Mouse (Mus musculus) kidney, adult 9 months (tissue): ENCODE results near the gene Slc45a3.

Experiments
- DNase-seq: peaks from one replicate; pipeline ENCODE4 v3.0.0; 2022

Gene Slc45a3

DNA sequence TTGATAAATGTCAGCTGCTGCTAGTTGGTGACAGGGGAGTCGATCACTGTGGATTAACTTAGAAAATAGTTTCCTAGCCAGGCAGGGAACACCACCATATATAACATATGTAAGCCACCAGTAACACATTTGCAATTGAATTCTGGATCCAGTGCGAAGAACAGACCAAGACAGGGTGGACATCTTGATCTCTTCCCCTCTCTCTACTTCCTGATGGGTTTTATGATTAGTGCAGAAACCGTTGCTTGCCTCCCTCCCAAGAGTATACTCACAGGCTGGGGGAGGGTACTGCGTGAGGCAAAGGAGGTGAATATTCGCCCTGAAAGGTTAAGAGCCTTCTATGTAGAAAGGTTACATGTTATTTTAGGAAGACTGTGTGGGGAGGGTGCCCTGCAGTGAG, 3.1 kb downstream of the Slc45a3 start:
- no peak for DNase-seq

DNA sequence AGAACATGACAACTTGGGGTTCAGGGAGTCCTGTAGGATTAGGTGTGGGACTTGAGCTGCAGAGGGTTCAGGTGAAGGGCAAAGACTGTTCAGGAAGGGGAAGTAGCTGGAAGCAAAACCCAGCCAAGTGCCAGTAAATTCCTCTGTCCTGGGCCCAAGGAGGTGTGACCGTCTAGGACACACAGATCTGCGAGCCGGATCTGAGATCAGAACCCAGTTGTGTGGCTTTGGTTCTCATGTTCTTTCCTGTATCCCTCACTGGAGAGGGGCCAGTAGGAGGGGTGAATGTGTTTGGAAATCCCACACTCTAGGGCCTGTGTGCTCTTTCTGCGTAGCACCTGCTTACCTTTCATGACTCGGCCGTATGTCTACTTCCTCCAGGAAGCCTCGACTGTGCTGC, 4.6 kb downstream of the Slc45a3 start:
- peak; percentile 73 for DNase-seq

DNA sequence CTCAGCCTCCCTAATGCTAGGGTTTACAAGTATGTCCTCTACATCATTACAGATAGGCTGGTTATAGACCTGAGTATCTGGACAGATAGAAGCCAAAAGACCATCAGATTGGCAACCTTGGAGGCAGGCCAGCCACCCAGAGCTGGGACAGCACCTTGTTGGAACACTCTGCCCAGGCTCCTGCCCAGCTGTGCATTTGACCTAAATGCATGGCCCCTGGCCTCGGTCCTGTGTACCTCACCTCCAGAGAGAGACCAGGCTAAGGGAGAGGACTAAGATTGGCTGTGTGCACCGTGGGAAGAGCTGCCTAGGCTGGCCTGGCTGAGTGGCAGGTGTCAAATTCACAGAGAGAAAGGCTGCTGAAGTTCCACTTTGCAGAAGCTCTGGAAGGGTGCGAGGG, 5.8 kb downstream of the Slc45a3 start:
- DNase-seq, result no peak

DNA sequence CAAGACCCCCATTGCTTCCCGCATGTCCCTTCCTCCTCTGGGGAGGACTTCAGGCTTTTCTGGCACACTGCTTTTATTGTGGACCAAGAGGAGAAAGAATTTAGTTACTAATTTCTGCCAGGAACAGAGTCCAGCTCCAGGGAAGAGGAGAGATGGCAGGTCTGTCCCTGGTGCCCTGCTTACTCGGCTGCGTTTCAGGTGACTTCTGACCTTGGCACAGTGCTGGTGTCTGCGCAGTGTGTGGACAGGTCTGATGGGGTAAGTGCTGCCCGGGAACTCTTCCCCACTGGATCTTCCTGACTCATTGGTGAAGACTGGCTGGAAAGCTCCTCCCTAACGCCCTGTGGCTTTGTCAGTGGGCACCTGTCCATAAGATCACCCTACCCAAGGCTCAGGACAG, 6.2 kb downstream of the Slc45a3 start:
- DNase-seq, result peak; percentile 95

DNA sequence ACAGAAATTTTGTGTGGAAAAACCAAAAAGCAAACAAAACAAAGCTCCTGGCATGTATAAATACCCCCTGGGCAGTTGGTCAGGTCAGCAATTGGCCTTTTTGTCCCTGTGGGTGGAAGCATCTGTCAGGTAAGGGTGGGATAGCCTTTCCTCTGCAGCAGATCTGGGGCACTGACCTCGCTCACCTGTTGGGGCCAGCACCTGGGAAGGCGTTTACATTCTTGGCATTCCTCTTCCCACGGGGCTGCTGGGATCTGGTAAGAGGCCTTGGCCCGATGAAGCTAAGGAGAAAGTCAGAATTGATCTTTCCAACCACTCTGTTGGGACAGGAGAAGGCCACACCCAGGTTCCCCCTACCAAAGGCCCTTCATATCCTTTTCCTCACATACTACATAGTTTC, 7.1 kb downstream of the Slc45a3 start:
- DNase-seq, result peak; percentile 41

DNA sequence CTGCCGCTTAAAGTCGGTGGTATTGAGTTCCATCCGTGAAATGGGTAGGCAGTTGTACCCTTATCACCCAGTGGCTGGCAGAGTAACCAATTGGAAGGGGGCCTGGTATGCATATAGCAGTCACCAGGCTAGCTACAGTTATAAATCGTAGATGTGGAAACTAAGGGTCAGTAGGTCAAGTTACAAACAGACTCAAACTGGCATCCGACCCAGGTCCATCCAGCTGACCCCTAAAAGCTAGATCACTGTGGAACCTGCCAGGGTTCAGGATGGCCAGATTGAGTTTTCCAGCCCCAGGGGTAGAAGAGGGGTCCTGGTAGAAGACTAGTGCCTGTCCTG, 7.5 kb downstream of the Slc45a3 start:
- peak; percentile 79 for DNase-seq

DNA sequence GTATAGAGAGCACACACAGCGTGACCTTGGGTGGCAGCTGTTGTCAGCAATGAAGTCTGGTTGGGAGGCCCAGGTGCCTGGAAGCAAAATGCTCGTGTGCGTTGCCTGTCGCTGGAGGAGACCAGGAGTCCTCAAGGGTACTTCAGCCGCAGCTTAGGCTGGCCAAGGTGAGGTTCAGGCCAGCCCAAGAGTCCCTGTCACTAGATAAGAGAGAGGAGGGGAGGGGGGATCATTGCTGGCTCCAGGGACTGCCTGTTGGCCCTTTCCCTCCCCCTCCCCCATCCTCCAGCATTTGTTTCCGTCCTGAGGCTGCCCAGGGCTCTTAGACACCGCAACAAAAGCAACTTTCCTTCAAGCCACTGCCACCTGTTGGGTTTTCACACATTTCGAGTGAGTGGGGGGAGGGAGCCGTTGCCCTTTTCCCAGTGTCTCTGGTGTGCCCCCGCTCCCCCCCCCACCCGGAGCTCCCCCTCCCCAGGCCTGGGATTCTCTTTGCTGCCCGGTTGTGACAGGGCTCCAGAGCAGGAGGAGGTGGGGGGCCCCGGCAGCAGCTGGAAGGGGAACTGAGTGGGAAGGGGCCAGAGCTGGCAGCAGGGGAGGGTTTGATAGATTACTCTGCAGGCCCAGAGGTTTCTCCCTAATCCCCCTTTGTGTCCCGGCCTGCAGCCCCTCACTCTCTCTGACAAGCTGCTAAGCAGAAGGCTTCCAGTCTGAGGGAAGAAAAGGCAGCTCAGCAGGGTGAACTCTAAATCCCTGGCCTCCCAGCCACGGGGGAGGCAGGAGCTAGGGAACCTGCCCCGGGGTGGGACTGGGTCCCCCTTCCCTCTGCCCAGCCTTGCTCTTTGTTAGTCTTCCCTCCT, 8.1 kb downstream of the Slc45a3 start:
- no peak for DNase-seq

DNA sequence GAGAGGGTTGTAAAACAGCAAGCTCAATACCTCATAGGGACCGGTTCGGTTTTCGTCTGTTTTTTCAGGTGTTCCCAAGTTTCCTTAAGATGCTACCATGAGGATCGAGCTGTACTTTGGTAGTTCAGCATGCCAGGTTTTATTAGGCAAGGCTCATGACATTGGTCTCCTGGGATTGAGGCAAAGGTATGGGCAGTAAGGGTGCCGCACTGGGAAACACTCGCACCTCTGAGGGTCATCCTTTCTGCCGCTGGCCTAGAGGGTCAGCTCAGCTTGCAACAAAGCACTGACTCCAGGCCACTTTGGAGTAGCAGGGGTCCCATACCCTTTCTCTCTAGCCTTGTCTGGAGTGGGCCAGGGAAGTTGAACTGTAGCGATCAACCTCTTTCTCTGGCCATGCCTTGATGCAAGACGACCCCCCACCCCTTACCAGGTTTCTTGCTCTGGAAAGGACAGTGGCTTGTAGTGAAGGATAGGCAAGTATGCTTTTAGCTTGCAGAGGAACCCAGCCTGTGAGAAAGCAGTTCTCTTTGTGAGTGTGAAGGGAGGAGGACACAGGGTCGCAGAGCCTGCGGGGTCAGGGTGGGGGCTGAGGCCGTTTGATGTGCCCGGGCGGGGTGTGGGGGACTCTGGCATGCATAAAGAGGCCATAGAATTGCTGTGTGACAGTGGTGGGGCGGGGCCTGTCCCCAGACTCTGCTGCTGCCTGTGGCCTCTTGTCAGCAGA, 9.2 kb downstream of the Slc45a3 start:
- no peak for DNase-seq

DNA sequence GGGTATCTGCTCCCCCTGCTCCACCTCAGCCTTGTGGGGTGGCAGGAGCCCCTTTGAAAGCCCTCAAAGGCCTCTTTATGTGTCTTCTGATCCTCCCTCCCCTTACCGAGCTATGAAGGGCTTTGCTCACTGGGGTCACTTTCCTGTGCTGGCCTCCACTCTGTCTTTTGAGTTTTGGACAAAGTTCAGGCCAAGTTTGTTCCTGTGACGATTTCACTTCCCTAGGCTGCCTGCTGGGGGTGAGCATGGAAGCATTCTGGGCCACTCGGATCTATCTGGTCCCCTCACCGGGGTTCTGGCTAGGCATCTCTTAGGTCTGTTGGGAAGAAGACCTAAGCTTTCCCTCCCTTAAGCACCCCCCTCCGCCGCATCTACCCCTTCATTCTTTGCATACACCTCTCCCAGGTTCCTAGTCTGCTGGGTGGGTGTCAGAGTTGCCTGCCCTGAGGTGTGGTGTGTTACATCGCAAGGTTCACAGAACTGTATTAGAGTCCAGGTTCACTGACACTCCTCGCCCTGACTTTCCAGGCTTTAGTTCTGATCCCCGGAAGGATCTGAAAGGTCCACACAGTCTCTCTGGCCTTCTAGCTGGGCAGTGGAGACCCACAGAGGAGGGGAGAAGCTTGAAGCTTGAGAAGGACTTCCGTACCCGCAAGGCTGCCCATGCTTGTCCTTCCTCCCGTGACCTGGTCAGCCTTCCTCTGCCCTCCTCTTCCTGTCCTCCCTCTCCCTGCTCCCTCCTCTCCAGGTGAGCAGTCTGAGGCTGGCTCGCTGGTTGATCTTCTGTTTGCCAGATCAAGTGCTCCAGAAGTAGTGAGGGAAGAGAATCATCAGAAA, 9.9 kb downstream of the Slc45a3 start:
- DNase-seq, result peak; percentile 75

DNA sequence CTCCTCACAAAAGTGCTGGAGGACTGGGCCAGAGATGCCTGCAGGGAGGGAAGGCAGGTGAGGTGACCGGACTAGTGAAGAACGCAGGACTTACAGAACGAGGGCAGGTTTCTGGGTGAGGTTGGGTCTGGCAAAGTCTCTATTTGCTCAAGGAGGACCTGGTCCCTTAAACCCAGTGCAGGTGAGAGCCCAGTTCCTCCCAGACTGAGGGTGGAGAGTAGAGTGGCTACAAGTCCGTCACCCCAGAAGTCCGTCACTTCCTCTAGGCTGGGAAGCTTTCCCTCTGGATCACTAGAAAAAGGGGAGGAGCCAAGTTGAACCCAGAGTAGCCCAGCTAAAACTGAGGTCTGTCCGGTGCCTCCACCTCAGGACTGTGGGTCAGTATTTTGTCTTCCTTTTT, 11.2 kb downstream of the Slc45a3 start:
- no peak for DNase-seq

DNA sequence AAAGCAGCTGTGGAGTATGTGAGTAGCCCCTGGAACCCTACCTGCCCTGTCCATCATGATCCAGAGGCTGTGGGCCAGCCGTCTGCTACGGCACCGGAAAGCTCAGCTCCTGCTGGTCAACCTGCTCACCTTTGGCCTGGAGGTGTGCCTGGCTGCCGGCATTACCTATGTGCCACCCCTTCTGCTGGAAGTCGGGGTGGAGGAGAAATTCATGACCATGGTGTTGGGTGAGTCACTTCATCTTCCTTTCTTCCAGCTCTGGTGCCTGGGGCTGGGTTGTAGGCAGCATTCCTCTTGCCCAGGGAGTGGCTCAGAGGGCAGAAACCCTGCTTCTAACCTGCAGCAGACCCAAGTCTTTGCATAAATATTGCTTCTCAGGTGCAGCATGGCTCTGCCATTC, 14.1 kb downstream of the Slc45a3 start:
- no peak for DNase-seq

DNA sequence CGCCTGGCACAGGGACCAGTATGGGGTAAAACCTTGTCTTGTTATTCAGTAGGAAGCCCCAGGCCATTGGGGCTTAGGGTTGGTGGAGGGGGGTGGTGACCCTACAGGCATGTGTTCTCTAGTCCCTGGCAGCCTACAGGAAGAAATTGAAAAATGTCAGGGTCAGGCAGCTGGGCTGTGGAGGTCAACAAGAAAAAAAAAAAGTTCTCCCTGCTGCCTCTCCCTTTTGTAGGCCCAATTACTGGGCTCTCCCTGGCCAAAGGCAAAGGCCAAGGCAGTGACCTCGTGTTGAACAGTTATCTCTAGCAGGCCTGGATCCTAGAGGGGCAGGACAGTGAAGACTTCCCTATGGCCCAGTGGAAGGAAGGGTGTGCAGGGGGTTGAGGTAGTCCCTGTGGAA, 17.7 kb downstream of the Slc45a3 start:
- DNase-seq, result no peak

DNA sequence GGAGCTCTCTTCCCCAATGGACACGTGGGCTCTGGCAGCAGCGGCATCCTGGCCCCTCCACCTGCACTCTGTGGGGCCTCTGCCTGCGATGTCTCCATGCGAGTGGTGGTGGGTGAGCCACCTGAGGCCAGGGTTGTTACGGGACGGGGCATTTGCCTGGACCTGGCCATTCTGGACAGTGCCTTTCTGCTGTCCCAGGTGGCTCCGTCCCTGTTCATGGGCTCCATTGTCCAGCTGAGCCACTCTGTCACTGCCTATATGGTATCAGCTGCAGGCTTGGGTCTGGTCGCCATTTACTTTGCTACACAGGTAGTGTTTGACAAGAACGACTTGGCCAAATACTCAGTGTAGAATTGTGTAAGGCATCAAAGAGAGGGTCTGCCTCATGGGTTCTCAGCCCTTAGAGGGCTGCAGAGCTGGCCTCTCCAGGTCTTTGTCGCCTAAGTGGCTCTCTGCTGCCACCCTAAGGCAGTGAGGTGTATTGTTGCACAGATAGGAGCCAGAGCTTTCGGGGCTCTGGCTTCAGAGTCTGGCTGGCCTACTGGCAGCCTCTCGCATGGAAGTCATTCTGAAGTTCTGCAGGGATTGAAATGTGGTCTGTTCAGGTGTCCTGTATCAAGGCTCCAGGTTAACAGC, 18.7 kb downstream of the Slc45a3 start:
- DNase-seq, result peak; percentile 80

DNA sequence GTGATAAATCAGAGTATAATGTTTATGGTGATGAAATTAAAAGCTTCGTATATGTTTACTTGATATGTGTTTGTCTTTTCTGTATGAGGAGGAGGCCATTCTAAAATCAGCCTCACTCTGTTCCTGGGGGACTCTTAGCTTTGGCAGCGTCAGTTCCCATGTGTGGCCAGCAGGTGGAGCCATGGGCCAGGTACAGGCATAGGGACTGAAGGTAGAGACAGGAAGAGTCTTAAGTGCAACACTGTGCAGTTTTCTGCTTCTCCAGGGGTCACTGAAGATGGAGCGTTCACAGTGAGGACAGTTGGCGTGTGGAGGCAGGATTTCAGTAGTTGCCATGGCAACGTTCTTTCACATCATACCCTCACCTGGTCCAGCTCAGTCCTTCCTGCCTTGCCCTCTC, 20.1 kb downstream of the Slc45a3 start:
- peak; percentile 84 for DNase-seq

DNA sequence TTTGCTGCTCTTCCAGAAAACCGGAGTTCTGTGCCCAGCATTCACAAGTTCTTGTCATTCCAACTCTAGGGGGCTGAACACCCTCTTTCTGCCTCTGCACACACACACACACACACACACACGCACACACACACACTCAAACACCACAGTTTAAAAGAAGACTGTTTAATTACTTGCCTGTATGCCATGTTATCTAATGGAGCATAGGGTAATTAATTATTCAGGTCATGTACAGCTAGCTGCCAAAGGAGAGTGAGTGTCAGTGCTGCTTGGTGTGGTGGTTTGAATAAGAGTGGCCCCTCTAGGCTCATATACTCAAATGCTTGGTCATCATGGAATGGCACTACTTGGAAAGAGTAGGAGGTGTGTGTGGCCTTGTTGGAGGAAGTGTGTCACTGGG, 21.0 kb downstream of the Slc45a3 start:
- no peak for DNase-seq

DNA sequence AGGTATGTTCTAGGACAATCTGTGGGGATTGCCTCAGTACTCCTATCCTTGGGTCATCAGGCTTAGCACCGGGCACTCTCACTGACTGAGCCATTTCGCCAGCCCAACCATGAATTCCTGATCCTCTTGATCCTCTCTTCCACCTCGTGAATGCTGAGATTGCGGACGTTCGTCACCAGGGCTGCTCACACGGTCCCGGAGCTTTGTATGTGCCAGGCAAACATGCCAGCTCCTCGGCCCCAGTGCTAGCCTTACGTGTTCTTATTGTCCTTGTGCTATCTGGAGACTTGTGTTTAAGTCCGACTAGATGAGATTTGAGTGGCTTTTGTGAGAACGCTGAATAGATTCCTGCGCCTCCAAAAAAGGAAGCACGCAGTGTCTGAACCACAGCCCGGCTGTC, 24.7 kb downstream of the Slc45a3 start:
- DNase-seq, result no peak

DNA sequence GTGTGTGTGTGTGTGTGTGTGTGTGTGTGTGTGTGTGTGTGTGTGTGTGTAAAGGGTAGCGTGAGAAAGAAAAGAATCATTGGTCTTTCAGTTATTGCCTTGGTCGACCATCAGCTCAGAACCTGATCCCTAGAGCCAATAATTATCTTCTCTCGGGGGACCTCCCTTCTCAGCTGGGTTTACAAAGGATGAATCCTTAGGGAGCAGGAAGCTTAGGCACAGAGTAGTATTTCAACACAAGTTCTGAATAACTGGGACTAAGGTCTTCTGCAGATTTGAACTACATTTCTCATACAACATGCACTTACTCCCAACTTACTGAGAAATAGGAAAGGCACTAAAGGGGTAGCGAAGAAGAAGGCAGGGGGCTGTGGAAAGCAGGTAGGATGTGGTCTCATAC, 26.7 kb downstream of the Slc45a3 start:
- no peak for DNase-seq

DNA sequence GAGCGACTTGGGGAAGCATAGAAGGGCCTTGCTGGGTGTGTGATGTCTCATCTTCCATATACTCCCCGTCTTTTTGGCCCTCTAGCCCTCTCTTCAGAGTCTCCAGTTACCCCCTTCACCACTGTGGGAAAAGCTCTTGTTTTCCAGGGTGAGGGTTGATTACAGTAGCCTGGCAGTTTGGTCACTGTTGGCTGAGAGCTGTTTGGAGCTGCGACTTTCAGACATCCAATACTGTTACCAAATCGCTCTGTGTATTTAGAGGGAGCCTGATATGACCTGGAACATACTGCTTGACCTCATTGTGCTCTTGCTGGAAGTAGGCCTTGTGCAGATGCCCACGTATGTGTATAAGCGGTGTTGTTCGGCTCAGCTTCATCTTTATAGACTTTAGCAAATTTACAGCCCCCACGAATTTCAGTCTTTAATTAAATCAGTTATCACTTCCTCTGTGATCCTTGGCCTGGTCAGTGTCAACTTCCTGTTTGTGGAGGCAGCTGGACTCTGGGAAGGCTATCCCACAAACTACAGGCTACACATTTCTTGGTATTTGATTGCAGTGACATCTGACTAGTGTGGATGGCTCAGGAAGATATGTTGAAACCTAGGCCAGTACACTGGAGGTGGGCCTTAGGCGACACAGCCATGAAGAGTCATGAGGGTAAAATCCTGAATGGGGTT, 27.5 kb downstream of the Slc45a3 start:
- DNase-seq, result no peak

DNA sequence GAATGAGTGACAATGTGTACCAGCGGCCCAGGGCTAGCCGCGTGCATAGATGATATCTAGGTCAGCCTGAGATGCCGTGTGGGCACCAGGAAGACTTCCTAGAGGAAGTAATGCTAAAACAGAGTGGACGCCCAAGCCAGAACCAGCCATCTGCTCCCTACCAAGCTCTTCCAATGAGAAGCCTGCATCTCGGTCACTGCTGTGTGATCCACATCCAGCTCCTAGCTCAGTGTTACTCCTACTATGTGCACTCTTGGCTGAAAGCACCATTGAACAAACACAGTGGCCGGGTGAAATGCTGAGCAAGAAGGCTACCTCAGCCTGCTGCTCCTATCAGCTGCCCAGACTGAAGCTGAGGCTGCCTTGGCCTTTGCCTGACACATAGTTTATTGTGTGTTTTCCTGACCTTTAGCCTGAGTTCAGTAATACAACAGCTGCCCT, 29.8 kb downstream of the Slc45a3 start:
- DNase-seq, result peak; percentile 53

DNA sequence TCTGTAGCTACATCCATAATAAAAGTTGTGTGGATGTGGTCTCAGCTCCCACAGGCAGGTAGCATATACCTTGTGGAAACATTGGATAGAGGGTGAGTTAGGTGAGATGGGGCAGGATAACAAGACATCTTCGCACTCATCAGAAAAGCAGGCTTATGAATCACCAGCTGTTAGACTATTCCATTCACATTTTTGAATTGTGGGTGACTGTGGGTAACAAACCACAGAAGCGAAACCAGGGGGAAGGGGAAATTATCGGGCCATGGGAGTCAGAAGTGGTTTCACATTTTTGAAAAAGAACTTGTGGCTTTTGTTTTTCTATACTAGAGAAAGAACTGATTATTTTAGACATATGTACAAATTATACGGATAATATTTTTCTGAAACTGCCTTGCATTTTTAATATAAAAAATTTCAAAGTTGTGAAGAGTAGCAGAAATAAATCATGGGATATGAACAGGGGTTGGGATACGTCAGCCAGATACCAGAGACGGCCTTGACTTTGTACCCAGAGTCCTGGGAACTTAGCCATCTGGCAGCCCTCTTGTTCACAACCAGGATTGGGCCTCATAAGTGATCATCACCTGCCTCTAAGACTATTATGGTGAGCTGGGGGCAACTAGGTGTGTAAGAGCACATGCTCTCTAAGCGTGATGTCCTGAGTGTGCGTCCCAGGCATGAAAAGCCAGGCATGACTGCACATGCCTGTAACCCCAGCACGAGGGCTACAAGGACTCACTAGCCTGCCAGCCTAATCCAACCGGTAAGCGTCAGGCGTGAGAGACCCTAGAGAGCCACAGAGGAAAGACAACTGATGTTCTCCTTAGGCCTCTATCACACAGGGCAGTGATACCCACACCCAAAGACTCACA, 30.6 kb downstream of the Slc45a3 start:
- DNase-seq, result peak; percentile 87

DNA sequence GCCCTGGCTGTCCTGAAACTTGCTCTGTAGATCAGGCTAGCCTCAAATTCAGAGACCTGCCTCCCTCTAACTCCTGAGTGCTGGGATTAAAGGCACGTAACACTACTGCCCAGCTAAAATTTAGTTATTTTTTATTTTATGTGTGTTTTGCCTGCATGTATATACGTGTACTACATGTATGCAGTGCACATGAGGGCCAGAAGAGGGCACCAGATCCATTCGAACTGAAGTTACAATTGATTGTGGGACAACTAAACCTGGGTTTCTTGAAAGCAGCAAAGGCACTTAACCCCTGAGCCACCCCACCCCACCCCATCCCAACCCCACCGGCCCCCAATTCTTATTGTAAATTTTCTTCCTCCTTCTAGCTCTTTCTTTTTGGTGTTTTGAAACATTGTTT, 32.3 kb downstream of the Slc45a3 start:
- peak; percentile 78 for DNase-seq
